In genomic region chr11:73201597-73201996, GRCm38 (mm10) we compare ENCODE assay signal across 14 mouse cellular contexts. TPM values are rescaled to one million over a fixed set of nuclear protein-coding genes. Genes with fewer than 3 reads are reported as not detected.
DNase-seq lines count a peak whose midpoint lies in the region; ATAC-seq and TF ChIP-seq lines count a peak whose summit lies in the region.
"Had no signal": no experiment of that assay in that cellular context is flagged by ENCODE, and none has a peak within 500 bp of the region (broad histone marks: within the 10 kb centered on the region; RNA-seq: fewer than 3 reads in every experiment).

No protein-coding gene starts in this region.

- H3K4me1 ChIP-seq in heart, adult 2 months (ENCODE audit: control insufficient read depth, insufficient read depth, low read length) = peaks cover 6% of the 10 kb centered on the region
- H3K4me1 ChIP-seq in heart, embryonic 12.5 days (replicated peaks) = peaks cover 10% of the 10 kb centered on the region; the same call in 1 of the 2 replicates
- H3K4me1 ChIP-seq in lung, postnatal 0 days (ENCODE audit: insufficient read depth, low read depth, low read length) = peaks cover 12% of the 10 kb centered on the region

- H3K36me3 ChIP-seq in heart, adult 2 months (ENCODE audit: control insufficient read depth, insufficient read depth, low read length) = no peaks in the 10 kb centered on the region
- H3K36me3 ChIP-seq in heart, embryonic 12.5 days = no peaks in the 10 kb centered on the region
- no peaks in the 10 kb centered on the region for H3K36me3 ChIP-seq in lung, postnatal 0 days (ENCODE audit: insufficient read depth, low read length)
- H3K36me3 ChIP-seq: hindbrain, embryonic 10.5 days had no signal

- intact Hi-C loops in heart, adult 2 months (cut with DNase I) = loop anchor here (2.0 to 5.0 kb wide), 2 partner anchors 34 to 63 kb away; partner anchors contain the start of gene Haspin

- no peaks in the 10 kb centered on the region for H3K79me2 ChIP-seq in heart, adult 2 months (replicated peaks; ENCODE audit: control insufficient read depth, insufficient read depth, low read length)

- ATAC-seq in heart, embryonic 12.5 days (ENCODE audit: insufficient number of reproducible peaks, low FRiP score) = no peak
- ATAC-seq in lung, postnatal 0 days = no peak
- ATAC-seq: activated CD4-positive, CD25-positive, alpha-beta regulatory T cell, adult 4 months had no signal

- H3K27me3 ChIP-seq in heart, adult 2 months (ENCODE audit: control insufficient read depth, insufficient read depth, low read length) = no peaks in the 10 kb centered on the region
- no peaks in the 10 kb centered on the region for H3K27me3 ChIP-seq in heart, embryonic 12.5 days (replicated peaks)
- H3K27me3 ChIP-seq in lung, postnatal 0 days (replicated peaks; ENCODE audit: insufficient read depth, low read length) = no peaks in the 10 kb centered on the region

- H3K27ac ChIP-seq in heart, adult 2 months = peak overlapping the region; percentile 15; the same call in 1 of the 2 replicates
- H3K27ac ChIP-seq in heart, embryonic 12.5 days (ENCODE audit: poor library complexity, severe bottlenecking) = no peak overlapping the region
- 0 out of 2 replicates have a peak overlapping the region, but pooled peaks have one; percentile 26 for H3K27ac ChIP-seq in lung, postnatal 0 days (ENCODE audit: low read length)
- H3K27ac ChIP-seq: hindbrain, embryonic 10.5 days; macrophage had no signal

- WGBS in heart, adult 2 months = 30% methylated on average over 4 of the region's 4 CpGs
- 31% methylated on average over 4 of the region's 4 CpGs for WGBS in heart, embryonic 12.5 days
- WGBS in lung, postnatal 0 days = 30% methylated on average over 4 of the region's 4 CpGs

- H3K4me3 ChIP-seq in heart, adult 2 months = no peak overlapping the region
- H3K4me3 ChIP-seq in heart, embryonic 12.5 days = no peak overlapping the region
- H3K4me3 ChIP-seq in lung, postnatal 0 days (ENCODE audit: low read depth, low read length) = no peak overlapping the region
- H3K4me3 ChIP-seq: hindbrain, embryonic 10.5 days had no signal

- TF ChIP-seq POLR2A in heart, adult 2 months (IDR thresholded peaks at IDR 0.05; ENCODE audit: insufficient read depth, low read depth, low read length) = no peak

- TF ChIP-seq EP300 in heart, adult 2 months (IDR thresholded peaks at IDR 0.05; ENCODE audit: insufficient read depth, low read depth, low read length) = no peak
- TF ChIP-seq EP300 in lung, postnatal 0 days (IDR thresholded peaks at IDR 0.05) = no peak

- H3K4me2 ChIP-seq in heart, embryonic 12.5 days = no peak overlapping the region
- H3K4me2 ChIP-seq in lung, postnatal 0 days (replicated peaks; ENCODE audit: low read depth, low read length) = no peak overlapping the region

- H3K9ac ChIP-seq in heart, adult 2 months (ENCODE audit: low read depth, low read length) = no peak overlapping the region
- H3K9ac ChIP-seq in heart, embryonic 12.5 days = no peak overlapping the region
- H3K9ac ChIP-seq in lung, postnatal 0 days (replicated peaks; ENCODE audit: low read depth) = no peak overlapping the region

- TF ChIP-seq CTCF in heart, adult 2 months (IDR thresholded peaks at IDR 0.05) = peak; percentile 52
- TF ChIP-seq CTCF in lung, postnatal 0 days (IDR thresholded peaks at IDR 0.05) = peak; percentile 58

- DNase-seq in heart, adult 2 months = peak in 1 of 2 experiments; percentile 26
- DNase-seq in lung, postnatal 0 days (ENCODE audit: low spot score) = peak; percentile 55
- no peak for DNase-seq in lung, postnatal 4 days
- DNase-seq in adipocyte (ENCODE audit: low spot score) = peak; percentile 44
- peak; percentile 6 for DNase-seq in naive thymus-derived CD4-positive, alpha-beta T cell, adult 2 months (ENCODE audit: low read depth)
- no peak for DNase-seq in spleen, adult 12 weeks (ENCODE audit: low spot score)
- no peak for DNase-seq in yolk sac, embryonic 10.5 days (ENCODE audit: low spot score)
- DNase-seq: cerebellum, adult 8-10 months; right cerebral cortex, adult 18-20 months had no signal

- H3K9me3 ChIP-seq in heart, embryonic 12.5 days (replicated peaks) = no peaks in the 10 kb centered on the region
- H3K9me3 ChIP-seq in lung, postnatal 0 days (ENCODE audit: low read length) = no peaks in the 10 kb centered on the region
- H3K9me3 ChIP-seq: hindbrain, embryonic 10.5 days had no signal

RNA-seq across cellular contexts. Expression of gene Shpk, which starts 2.3 kb away (rescaled TPM):
- 1 to 10 TPM in 1 of 2 experiments, under 1 TPM in 1; 0.97 to 1.1 TPM for total RNA-seq in heart, adult 2 months (2021)
- polyA plus RNA-seq in heart, adult 2 months (2012; rRNA removed) = 2.2 and 2.8 TPM in 2 replicates
- 0.36 and 0.54 TPM in 2 replicates for polyA plus RNA-seq in heart, embryonic 12.5 days (2016; fragmentation: Nextera tagmentation; extraction: Ambion mirVana)
- 2.8 and 3.5 TPM in 2 replicates for polyA plus RNA-seq in lung, postnatal 0 days (2015; fragmentation: Nextera tagmentation; extraction: Ambion mirVana)

RNA-seq across cellular contexts. Expression of gene Ctns, which starts 2.8 kb away (rescaled TPM):
- total RNA-seq in heart, adult 2 months (2021) = 10 to 100 TPM; 10.7 to 11.8 TPM
- polyA plus RNA-seq in heart, adult 2 months (2012; rRNA removed) = 12.7 and 15.4 TPM in 2 replicates
- polyA plus RNA-seq in heart, embryonic 12.5 days (2016; fragmentation: Nextera tagmentation; extraction: Ambion mirVana) = 13.9 and 15.9 TPM in 2 replicates
- 15.2 and 16.2 TPM in 2 replicates for polyA plus RNA-seq in lung, postnatal 0 days (2015; fragmentation: Nextera tagmentation; extraction: Ambion mirVana)

RNA-seq across cellular contexts. Expression of gene Tax1bp3, which starts 24.7 kb away (rescaled TPM):
- total RNA-seq in heart, adult 2 months (2021) = 10 to 100 TPM; 45.0 to 48.5 TPM
- 60.4 and 63.0 TPM in 2 replicates for polyA plus RNA-seq in heart, adult 2 months (2012; rRNA removed)
- polyA plus RNA-seq in heart, embryonic 12.5 days (2016; fragmentation: Nextera tagmentation; extraction: Ambion mirVana) = 239 and 249 TPM in 2 replicates
- polyA plus RNA-seq in lung, postnatal 0 days (2015; fragmentation: Nextera tagmentation; extraction: Ambion mirVana) = 373 and 379 TPM in 2 replicates

RNA-seq across cellular contexts. Expression of gene Emc6, which starts 24.8 kb away (rescaled TPM):
- total RNA-seq in heart, adult 2 months (2021) = 10 to 100 TPM; 80.5 to 98.5 TPM
- polyA plus RNA-seq in heart, adult 2 months (2012; rRNA removed) = 50.5 and 54.3 TPM in 2 replicates
- polyA plus RNA-seq in heart, embryonic 12.5 days (2016; fragmentation: Nextera tagmentation; extraction: Ambion mirVana) = 97.4 and 101 TPM in 2 replicates
- 160 and 177 TPM in 2 replicates for polyA plus RNA-seq in lung, postnatal 0 days (2015; fragmentation: Nextera tagmentation; extraction: Ambion mirVana)

RNA-seq across cellular contexts. Expression of gene Trpv1, which starts 32.5 kb away (rescaled TPM):
- total RNA-seq in heart, adult 2 months (2021) = under 1 TPM; 0.08 to 0.11 TPM
- polyA plus RNA-seq in heart, adult 2 months (2012; rRNA removed) = 0.21 and 0.29 TPM in 2 replicates
- 0.05 TPM in 1 of 2 replicates, not detected in the other for polyA plus RNA-seq in heart, embryonic 12.5 days (2016; fragmentation: Nextera tagmentation; extraction: Ambion mirVana)
- 0.05 TPM in 1 of 2 replicates, not detected in the other for polyA plus RNA-seq in lung, postnatal 0 days (2015; fragmentation: Nextera tagmentation; extraction: Ambion mirVana)
- polyA plus RNA-seq: activated CD4-positive, CD25-positive, alpha-beta regulatory T cell, adult 4 months; hindbrain, embryonic 10.5 days; macrophage; neural tube, embryonic 11.5 days had no signal

Comparison
In these comparisons a context has a peak if more than half of its experiments do, and no peak if none do; other contexts are left out.
1. DNase-seq: peak in lung, postnatal 0 days (single experiment), adipocyte (single experiment) and naive thymus-derived CD4-positive, alpha-beta T cell, adult 2 months (single experiment); none in lung, postnatal 4 days (0 of 2), spleen, adult 12 weeks (single experiment) and yolk sac, embryonic 10.5 days (single experiment).